Mouse (Mus musculus): Measurements from ENCODE around the gene Ahdc1.
A peak's percentile ranks its signal among the peaks of the same experiment; 100 is the strongest.
"Not testable (repeated sequence)": the region's sequence is repeated elsewhere in the genome, so short reads cannot be mapped to it uniquely, and the experiment has no call there.

Gene Ahdc1

DNA sequence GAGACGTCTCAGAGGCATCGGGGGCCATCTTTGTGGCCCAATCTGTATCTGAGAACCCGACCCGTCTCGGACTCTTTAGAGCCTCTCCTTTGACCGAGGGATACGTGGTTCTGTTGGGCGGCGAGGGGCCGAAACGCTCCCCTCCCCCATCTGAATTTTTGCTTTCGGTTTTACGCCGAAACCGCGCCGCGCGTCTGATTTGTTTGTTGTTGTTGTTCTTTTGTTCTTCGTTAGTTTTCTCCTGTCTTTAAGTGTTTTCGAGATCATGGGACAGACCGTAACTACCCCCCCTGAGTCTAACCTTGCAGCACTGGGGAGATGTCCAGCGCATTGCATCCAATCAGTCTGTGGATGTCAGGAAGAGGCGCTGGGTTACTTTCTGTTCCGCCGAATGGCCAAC lies 85.6 kb downstream of the Ahdc1 start:
- not testable (repeated sequence) for DNase-seq (ENCODE audit: low spot score)

DNA sequence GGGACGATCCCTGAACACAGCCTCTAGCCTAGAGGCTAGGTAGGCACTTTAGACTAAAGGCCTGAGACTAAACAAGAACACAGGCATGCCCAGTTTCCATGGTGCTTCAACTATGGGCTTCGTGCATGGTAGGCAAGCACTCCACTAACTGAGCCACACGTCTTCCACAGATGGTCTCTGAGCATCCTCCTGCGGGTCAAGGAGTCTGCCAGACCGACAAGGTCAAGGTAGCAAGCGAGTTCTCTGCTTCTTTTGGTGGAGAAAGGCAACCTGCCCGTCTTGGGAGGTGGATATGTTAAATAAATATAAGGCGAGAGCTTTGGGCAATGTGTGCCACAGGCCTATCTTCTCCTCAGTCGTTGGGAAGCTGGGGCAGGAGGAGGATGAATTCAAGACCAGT lies 90.7 kb downstream of the Ahdc1 start:
- no peak for DNase-seq (ENCODE audit: low spot score)

DNA sequence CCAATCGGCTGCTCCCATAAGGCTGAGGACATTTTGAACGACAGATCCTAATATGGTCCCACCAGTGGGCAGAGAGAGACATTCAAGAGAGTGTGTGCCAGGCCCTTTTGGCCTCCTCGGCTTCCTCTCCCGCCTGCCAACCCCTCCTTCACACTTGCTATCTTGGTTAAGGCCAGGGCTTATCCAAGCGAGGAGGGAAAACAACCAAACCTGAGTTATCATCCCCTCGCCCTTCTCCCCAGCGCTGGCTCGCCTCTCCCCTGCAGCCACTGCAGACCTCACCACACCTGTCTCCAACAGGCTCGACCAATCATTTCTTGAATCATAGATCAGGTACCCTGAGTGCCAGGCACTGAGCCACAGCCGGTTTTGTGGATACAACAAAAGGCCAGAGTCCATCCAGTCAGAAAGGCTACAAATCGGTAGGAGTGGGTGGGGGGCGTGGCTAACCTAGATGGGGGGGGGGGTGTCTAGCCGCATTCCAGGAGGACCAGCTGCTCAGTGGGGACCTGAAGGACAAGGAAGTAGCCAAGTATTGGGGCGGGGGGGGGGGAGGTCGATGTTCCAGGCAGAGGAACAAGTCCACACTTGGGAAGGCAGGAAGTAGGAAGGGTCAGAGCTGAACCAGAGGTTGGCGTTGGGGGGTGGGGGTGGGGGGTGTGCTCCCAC lies 92.6 kb downstream of the Ahdc1 start:
- DNase-seq (ENCODE audit: low spot score): no peak

DNA sequence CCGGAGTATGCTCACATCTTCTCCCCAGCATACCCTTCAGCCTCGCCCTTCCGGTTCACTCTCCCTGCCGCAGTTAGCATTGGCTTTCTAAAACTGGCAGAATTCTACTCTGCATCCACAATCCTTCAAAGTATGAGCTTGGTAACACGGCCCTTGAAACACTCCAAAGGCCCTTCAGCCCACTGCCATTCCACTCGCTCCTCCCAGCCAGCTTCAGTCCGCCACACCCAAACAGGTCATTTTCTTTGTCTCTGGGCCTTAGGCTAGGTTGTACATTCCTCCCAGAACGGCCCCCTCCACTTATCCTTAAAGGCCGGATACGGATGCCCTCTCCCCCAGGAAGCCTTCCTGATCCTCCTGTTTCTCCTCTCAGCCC lies 93.1 kb downstream of the Ahdc1 start:
- no peak for DNase-seq (ENCODE audit: low spot score)

DNA sequence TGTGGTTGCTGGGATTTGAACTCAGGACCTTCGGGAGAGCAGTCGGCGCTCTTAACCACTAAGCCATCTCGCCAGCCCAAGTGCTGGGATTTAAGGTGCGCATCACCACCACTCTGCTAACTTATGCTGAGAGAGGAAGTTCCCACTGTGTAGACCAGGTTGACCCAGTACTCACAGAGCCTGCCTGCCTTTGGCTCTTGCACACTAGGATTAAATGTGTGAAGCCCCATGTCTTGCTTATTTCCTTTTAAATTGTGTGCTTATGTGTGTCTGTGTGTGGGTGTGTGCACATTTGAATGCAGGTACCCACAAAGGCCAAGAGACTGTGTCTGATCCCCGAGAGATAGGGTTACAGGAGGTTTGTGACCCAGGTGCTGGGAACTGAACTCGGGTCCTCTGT lies 95.6 kb downstream of the Ahdc1 start:
- DNase-seq (ENCODE audit: low spot score): no peak

DNA sequence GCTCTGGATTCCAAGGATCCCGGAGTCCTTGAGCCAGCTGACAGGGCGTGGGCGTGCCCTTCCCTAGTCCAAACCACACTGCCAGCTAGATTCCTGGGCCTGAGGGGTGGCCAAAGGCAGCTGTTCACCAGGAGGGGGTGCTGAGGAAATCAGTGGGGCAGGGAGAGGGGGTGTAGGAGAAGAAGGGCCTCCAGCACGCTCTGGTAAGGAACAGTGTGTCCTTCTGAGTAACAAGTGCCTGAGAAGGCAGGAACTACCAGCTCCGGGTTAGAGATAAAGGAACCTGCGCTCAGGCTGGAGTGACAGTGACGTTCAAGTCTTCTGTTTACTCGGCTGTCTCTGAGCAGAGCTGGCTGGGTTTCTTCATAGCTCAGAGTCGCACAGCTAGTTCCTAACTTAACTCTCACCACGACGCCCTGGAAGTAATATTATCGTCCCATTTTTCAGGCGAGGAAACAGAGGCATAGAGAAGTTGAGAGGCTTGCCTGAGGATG lies 96.8 kb downstream of the Ahdc1 start:
- DNase-seq (ENCODE audit: low spot score): no peak

- DNase-seq (ENCODE audit: low spot score): no peak
Measured at GRCm38 (mm10) chr4:133108481-133109334, 97.6 kb downstream of the Ahdc1 start.

GRCm38 (mm10) chr4:133109335-133109801 lies 98.3 kb downstream of the Ahdc1 start:
- no peak for DNase-seq (ENCODE audit: low spot score)

DNA sequence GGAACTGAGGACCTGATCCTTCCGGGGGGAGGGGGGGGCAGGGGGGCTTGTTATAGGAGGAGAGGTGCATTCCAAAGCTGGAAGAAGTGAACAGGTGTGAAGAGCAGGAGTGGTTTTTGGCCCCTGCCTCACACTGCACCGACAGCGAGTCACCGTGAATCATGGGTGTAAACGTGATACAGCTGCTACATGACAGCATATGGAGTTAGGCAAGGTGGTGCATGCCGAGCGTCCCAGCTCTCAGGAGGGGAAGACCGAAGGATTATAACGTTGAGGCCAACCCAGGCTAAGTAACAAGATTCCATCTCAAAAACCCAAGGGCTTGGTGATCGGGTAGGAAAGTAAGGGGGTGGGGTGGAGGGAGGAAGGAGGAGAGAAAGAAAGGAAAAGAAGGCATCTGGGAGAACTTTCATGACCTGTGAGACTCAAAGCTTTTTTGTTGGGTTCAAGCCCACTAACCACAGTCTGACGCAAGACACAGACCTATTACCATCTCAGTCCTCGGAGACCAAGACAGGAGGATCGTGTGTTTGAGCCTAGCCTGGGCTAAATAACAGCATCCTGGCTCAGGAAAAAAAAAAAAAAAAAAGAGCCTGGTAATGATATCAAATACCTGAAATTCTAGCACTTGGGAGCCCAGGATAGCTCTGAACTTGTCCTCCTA lies 101.2 kb downstream of the Ahdc1 start:
- DNase-seq (ENCODE audit: low spot score): no peak

- no peak for DNase-seq (ENCODE audit: low spot score)
Measured at GRCm38 (mm10) chr4:133113351-133113882, 102.4 kb downstream of the Ahdc1 start.

GRCm38 (mm10) chr4:133114762-133115161 lies 103.7 kb downstream of the Ahdc1 start:
- no peak for DNase-seq (ENCODE audit: low spot score)

- DNase-seq (ENCODE audit: low spot score): no peak
Measured at GRCm38 (mm10) chr4:133115721-133116429, 104.8 kb downstream of the Ahdc1 start.

DNA sequence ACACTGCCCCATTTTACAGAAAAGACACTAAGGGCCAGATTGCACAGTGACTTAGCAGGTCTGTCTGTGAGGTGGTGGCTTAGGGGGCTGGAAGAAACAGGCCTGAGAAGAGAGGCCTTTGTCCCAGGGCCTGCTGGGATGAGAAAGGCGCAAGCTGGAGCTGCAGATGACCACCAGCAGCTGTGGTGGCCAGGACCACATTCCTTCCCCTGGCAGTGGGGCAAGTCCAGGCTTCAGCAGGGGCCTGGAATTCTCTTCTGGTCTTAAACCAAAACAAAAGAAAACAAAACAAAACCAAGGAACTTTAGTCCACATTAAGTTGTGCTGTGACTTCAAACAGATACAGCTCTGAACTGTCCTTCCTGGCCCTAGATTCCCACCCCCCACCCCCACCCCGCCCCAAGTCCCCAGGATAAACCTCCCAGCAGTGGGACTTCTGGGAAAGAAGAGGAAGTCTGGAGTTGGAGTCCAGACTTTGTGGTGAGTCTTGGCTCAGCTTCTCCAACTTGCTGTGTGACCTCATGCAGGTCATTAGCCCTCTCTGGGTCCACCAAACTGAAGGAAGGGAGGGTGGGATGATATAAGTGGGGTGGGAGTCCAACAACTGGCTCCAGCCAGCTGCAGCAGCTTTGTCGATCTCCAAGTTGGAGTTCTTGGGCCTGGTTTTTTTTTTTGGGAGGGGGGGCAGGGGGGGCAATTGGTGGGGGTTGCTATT lies 105.9 kb downstream of the Ahdc1 start:
- DNase-seq (ENCODE audit: low spot score): no peak

DNA sequence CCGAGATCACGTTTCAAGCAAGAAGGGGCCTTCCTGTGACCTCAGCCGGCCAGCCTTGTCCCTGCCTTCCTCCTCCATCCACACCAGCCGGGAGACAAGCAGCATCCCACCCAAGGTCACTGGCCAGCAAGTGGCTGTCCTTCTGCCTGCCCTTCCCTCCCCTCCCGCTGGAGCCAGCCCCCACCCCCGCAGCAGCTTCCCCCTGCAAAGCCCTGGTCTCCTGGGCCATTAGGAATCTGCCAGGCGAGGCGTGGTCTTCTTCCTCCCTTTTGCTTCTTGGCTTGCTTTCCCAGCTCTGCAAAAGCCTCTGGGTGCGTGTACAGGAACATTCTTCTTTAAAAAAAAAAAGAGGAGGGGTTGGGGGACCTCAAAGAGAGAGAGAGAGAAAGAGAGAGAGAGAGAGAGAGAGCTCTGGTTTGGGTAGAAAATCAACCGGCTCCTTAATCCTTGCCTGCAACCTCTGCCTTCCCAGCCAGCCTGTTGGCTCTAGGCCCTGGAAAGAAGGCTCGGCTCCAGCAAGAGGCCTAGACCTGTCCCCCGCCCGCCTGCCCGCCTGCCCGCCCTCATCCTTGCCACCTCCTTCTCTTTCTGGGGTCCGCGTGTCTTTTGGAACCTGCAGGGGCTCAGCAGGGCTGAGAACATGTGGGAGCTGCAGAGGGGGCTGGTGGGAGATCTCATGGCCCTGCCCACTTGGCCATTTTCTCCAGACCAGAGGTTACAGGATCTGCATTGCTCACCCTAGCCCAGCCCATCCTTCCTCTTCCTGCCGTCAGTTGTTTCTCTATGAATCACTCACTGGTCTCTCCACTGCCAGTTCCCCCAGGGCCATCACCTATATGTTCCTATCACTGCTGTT lies 106.7 kb downstream of the Ahdc1 start:
- DNase-seq (ENCODE audit: low spot score): peak; percentile 70

DNA sequence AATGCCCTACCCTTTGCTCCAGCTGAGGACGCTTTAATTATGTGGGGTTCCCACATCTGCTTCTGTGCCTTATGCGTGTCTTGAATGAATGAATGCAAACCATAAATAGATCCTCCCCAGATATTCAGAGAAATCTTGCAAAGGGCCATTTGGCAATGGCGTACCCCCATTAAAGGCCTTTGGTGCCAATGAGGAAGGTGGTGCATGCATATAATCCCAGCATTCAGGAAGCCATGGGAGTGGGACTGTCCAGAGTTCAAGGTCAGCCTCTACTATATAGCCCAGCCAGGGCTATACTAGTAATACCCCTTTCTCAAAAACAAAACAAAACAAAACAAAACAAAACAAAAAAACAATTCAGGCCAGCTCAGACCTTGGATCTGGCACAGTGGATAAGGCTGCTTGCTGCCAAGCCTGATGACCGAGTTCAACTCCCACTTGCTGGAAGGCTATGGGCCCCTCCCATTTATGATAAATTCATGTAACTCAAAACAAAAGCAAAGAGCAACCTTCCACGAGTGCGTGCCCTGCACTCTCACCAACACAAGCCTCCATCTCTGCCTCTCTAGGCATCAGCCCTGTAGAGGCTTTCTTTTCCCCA lies 107.8 kb downstream of the Ahdc1 start:
- DNase-seq (ENCODE audit: low spot score): no peak

GRCm38 (mm10) chr4:133119579-133119978 lies 108.5 kb downstream of the Ahdc1 start:
- no peak for DNase-seq (ENCODE audit: low spot score)

- no peak for DNase-seq (ENCODE audit: low spot score)
Measured at GRCm38 (mm10) chr4:133120833-133121321, 109.8 kb downstream of the Ahdc1 start.

- no peak for DNase-seq (ENCODE audit: low spot score)
Measured at GRCm38 (mm10) chr4:133121416-133121815, 110.4 kb downstream of the Ahdc1 start.

GRCm38 (mm10) chr4:133121974-133122637 lies 111.0 kb downstream of the Ahdc1 start:
- no peak for DNase-seq (ENCODE audit: low spot score)
